Mouse (Mus musculus) ES-E14 (cell line): ENCODE data around the gene Prkcd. TPM values are rescaled to one million over a fixed set of nuclear protein-coding genes. Genes with fewer than 3 reads are reported as not detected.

Source experiments
- DNase-seq: peaks from one replicate; pipeline ENCODE4 v3.0.0-alpha.2; 2013; ENCODE audit warnings: low read depth, low spot score
- H3K27ac ChIP-seq: 2 replicates; pipeline ENCODE4 v1.5.1; 2012; ENCODE audit warnings: low read depth, mild to moderate bottlenecking, low read length, moderate library complexity, mixed read lengths; ENCODE audit not compliant: poor library complexity, insufficient read depth, severe bottlenecking
- H3K36me3 ChIP-seq: 2 replicates; pipeline ENCODE4 v1.6.1; 2012; ENCODE audit warnings: mild to moderate bottlenecking, low read length, moderate library complexity, mixed read lengths; ENCODE audit not compliant: control insufficient read depth, poor library complexity, insufficient read depth, severe bottlenecking
- H3K4me1 ChIP-seq, 2 experiments: fragments of 150-350 bp in 1 of 2; sonication (generic) in 1 of 2; 2 replicates each; pipeline ENCODE4 v1.6.1; 2012; ENCODE audit warnings: low read length in 2 of 2, mild to moderate bottlenecking in 1 of 2, mixed read lengths in 1 of 2; ENCODE audit not compliant: control insufficient read depth in 2 of 2, insufficient read depth in 2 of 2, poor library complexity in 1 of 2
- H3K4me3 ChIP-seq, 2 experiments: fragments of 150-350 bp in 1 of 2; sonication (generic) in 1 of 2; 2 replicates each; pipeline ENCODE4 v1.5.1; 2012; ENCODE audit warnings: low read length in 2 of 2, low read depth in 1 of 2, mild to moderate bottlenecking in 1 of 2, mixed read lengths in 1 of 2; ENCODE audit not compliant: insufficient read depth in 1 of 2, poor library complexity in 1 of 2, severe bottlenecking in 1 of 2
- H3K9ac ChIP-seq: 2 replicates; pipeline ENCODE4 v1.6.1; 2012; ENCODE audit warnings: low read depth, mild to moderate bottlenecking, low read length, mixed read lengths; ENCODE audit not compliant: poor library complexity, insufficient read depth, severe bottlenecking
- H3K9me3 ChIP-seq: fragments of 150-350 bp; sonication (generic); 2 replicates; pipeline ENCODE4 v1.6.1; 2012; ENCODE audit warnings: low read depth, mild to moderate bottlenecking, low read length; ENCODE audit not compliant: control insufficient read depth, insufficient read depth
- CHD2 ChIP-seq: IDR thresholded peaks from 2 replicates; pipeline ENCODE4 v1.6.1; 2014; ENCODE audit warnings: mild to moderate bottlenecking, low read depth, low read length, inconsistent platforms
- HCFC1 ChIP-seq: IDR thresholded peaks from 2 replicates; pipeline ENCODE4 v1.6.1; 2012; ENCODE audit warnings: low read length, inconsistent platforms, borderline replicate concordance; ENCODE audit not compliant: insufficient read depth
- MAFK ChIP-seq: IDR thresholded peaks from 2 replicates; pipeline ENCODE4 v1.6.1; 2014; ENCODE audit warnings: mild to moderate bottlenecking, low read depth, low read length, inconsistent platforms; ENCODE audit not compliant: insufficient read depth
- ZC3H11A ChIP-seq: IDR thresholded peaks from 2 replicates; pipeline ENCODE4 v1.6.1; 2012; ENCODE audit warnings: low read depth, mild to moderate bottlenecking, inconsistent platforms, low read length, borderline replicate concordance
- ZNF384 ChIP-seq: IDR thresholded peaks from 2 replicates; pipeline ENCODE4 v1.6.1; 2012; ENCODE audit warnings: low read depth, low read length, inconsistent platforms
- in situ Hi-C, 2 experiments: fragments of 600-800 bp; cut with MboI; formaldehyde crosslinking; loops; one replicate each; pipeline ENCODE4 v1.15.1; 2025; ENCODE audit warnings: low sequenced_read_pairs in 2 of 2, inconsistent platforms in 1 of 2; ENCODE audit not compliant: unreplicated experiment in 2 of 2
- total RNA-seq: library from RNA; depleted of rRNA; stranded (reverse); fragments of 300-350 nt; gene quantifications from 2 replicates; pipeline ENCODE4 v1.2.3, GENCODE M21; 2012

Gene Prkcd
- total RNA-seq, 1 experiment: 43.8 TPM

DNA sequence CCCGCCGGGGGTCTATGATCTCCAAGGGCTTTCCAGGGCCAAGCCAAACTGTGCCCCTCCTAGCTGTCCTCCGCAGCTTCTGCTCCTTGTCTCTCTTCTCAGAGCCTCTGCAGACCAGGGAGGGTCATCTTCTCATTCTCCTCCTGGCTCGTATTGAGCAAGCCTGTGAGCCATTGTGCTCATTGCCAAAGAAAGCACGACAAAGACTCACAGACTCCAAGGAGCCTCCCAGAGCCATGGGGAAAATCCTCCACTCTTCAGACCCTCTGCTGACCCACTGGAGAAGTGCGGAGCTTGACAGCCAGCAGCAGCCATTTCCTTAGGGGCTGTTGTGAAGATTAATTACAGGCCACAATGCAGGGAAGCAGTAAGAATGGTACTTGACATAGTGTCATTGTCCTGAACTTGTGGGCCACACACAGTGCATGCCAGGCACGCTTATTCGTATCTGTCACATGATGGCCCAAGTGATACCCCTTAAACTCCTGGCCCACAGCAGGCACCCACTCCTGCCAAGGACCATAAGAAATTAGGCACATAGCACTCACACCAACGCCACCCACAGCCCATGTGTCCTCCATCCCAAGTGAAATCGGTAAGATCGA, 35.9 kb downstream of the Prkcd start:
- no peak overlapping the region for H3K9ac ChIP-seq
- DNase-seq: no peak
- no peaks in the 10 kb centered on the region for H3K9me3 ChIP-seq
- TF ChIP-seq HCFC1: no peak
- TF ChIP-seq ZC3H11A: no peak
- TF ChIP-seq MAFK: no peak
- no peak for TF ChIP-seq ZNF384
- no peak for TF ChIP-seq CHD2
- H3K4me1 ChIP-seq: peaks cover 1 to 7% of the 10 kb centered on the region in 2 experiments; a peak in 3 of 4 replicates
- no peaks in the 10 kb centered on the region for H3K36me3 ChIP-seq
- in situ Hi-C loops: no loop called here
- no peak overlapping the region for H3K4me3 ChIP-seq
- H3K27ac ChIP-seq: no peak overlapping the region

DNA sequence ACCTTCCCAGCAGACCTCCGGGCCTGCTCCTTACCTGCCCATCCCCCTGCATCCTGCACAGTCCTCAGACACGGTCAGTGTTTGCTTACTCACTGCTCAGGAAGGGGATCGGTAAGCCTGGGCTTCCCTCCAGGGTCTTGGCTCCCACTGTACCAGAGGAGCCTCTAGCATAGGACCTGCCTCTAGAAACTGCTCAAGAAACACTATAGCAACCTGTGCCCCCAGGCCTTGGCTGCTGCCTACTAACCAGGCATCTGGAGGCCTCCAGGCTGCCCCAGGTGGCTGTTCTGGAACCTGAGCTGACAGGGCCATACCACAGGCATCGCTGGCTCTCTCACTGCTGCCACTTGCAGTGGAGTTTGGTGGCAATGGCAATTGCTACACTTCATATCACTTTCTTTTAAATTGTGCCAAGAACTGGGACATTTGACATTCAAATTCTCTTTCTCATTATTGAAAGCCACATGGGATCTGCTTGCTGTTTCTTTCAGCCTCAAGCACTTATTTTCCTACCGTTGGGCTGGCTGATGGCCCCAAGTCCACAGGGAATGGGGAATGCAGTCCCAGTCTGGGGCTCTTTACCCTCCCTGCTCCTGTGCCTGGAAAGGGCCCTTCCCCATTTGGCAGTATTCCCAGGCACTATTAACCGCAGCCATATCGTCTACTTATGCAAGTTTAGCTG, 39.1 kb downstream of the Prkcd start:
- in situ Hi-C loops: no loop called here
- H3K9ac ChIP-seq: no peak overlapping the region; the same call in 1 of the 2 replicates
- DNase-seq: no peak

DNA sequence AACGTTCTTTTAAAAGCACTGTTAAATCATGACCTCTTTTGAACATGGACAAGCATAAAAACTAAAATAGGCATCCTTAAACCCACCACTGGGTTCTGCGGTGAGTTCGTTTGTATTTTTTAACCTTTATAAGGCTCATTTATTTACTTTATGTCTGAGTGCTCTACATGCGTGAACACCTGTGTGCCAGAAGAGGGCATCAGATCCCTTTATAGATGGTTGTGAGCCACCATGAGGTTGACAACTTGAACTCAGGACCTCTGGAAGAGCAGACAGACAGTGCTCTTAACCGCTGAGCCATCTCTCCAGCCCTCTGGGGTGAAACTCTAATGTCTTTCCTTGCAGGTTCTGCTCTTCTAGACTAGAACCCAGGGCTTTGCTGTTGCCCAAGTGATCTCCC, 40.7 kb downstream of the Prkcd start:
- no peak overlapping the region for H3K27ac ChIP-seq
- peaks cover 6 to 19% of the 10 kb centered on the region in 2 experiments for H3K4me1 ChIP-seq
- TF ChIP-seq ZC3H11A (no peak), CHD2 (no peak), HCFC1 (no peak), ZNF384 (no peak), MAFK (no peak)
- no peak overlapping the region for H3K4me3 ChIP-seq
- no peaks in the 10 kb centered on the region for H3K9me3 ChIP-seq
- no peak overlapping the region for H3K9ac ChIP-seq
- no peak for DNase-seq
- in situ Hi-C loops: no loop called here
- H3K36me3 ChIP-seq: no peaks in the 10 kb centered on the region

More for the DNA sequence above, 39.1 kb downstream of the Prkcd start:
- no peaks in the 10 kb centered on the region for H3K36me3 ChIP-seq
- no peak for TF ChIP-seq ZC3H11A
- TF ChIP-seq MAFK: no peak
- no peak for TF ChIP-seq CHD2
- no peak for TF ChIP-seq HCFC1
- no peak for TF ChIP-seq ZNF384
- H3K9me3 ChIP-seq: no peaks in the 10 kb centered on the region
- H3K4me3 ChIP-seq: no peak overlapping the region
- peaks cover 6 to 15% of the 10 kb centered on the region in 2 experiments for H3K4me1 ChIP-seq
- no peak overlapping the region for H3K27ac ChIP-seq

DNA sequence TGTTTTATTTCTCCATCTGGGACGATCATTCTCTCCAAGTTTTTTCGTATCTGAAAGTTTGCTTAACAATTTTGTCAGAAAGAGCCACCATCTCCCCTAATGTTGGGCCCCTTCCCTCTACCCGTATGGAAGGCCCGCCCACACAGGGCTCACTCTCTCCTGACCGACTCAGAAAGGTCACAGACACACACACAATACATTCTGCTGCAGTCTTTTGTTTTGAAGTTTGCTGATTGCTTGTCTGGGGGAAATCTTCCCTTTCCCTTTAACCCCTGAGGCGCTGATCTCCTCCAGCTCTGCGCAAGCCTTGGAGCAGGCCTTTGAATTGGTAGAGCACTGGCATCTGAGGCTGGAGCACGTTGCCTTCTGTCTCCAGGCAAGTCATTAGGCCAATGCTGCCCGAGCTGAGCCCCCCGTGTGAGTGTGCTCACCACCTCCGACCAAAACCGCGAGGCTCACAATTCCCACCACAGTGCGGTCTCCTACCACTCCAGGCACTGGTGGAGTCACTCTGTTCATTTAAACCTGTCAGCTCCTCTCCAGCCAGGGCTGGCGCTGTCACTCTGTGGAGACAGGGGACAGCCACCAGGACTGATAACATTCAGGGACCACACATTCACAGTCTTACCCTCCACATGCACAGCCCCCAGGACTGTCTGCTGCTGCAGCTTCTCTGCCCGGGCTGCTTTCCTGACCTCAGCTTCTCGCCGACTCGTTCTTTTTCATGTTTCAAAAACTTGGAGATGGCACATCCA, 41.3 kb downstream of the Prkcd start:
- H3K36me3 ChIP-seq: no peaks in the 10 kb centered on the region
- peak; percentile 59 for DNase-seq
- H3K9me3 ChIP-seq: no peaks in the 10 kb centered on the region
- peak overlapping the region; percentile 1 for H3K27ac ChIP-seq
- TF ChIP-seq MAFK (no peak), CHD2 (no peak), ZNF384 (no peak), ZC3H11A (no peak), HCFC1 (no peak)
- no peak overlapping the region; a peak in 2 of 4 replicates for H3K4me3 ChIP-seq
- H3K9ac ChIP-seq: peak overlapping the region; percentile 26; the same call in 1 of the 2 replicates
- peaks cover 6 to 19% of the 10 kb centered on the region in 2 experiments for H3K4me1 ChIP-seq
- in situ Hi-C loops: no loop called here
